Mouse (Mus musculus) stomach, embryonic 16.5 days (tissue): ENCODE measurements around the gene Asb17. TPM values are rescaled to one million over a fixed set of nuclear protein-coding genes. Genes with fewer than 3 reads are reported as not detected.

ENCODE experiments used
- ATAC-seq: fragments of 200-750 bp; cut with Nextera tagmentation; 2 replicates; pipeline ENCODE4 v1.8.0; 2017; ENCODE audit warnings: moderate number of reproducible peaks, moderate TSS enrichment; ENCODE audit not compliant: insufficient read depth, low FRiP score
- H3K27ac ChIP-seq: fragments of 300-500 bp; sonication (generic); 2 replicates; pipeline ENCODE4 v1.5.1; 2014; ENCODE audit warnings: low read length
- H3K27me3 ChIP-seq: fragments of 300-500 bp; sonication (generic); 2 replicates; pipeline ENCODE4 v1.6.1; 2014; ENCODE audit warnings: low read length, control low read depth, mixed read lengths; ENCODE audit not compliant: control insufficient read depth, insufficient read depth
- H3K36me3 ChIP-seq: fragments of 300-500 bp; sonication (generic); 2 replicates; pipeline ENCODE4 v1.6.1; 2014; ENCODE audit warnings: low read length; ENCODE audit not compliant: control insufficient read depth, insufficient read depth
- H3K4me1 ChIP-seq: fragments of 300-500 bp; sonication (generic); 2 replicates; pipeline ENCODE4 v1.6.1; 2014; ENCODE audit warnings: low read length, control low read depth, mixed read lengths; ENCODE audit not compliant: control insufficient read depth, insufficient read depth
- H3K4me2 ChIP-seq: fragments of 300-500 bp; sonication (generic); 2 replicates; pipeline ENCODE4 v1.6.1; 2014; ENCODE audit warnings: low read depth, low read length, mixed read lengths
- H3K4me3 ChIP-seq: fragments of 300-500 bp; sonication (generic); replicated peaks from 2 replicates; pipeline ENCODE4 v1.5.1; 2014; ENCODE audit warnings: mild to moderate bottlenecking, low read length
- H3K9ac ChIP-seq: fragments of 300-500 bp; sonication (generic); 2 replicates; pipeline ENCODE4 v1.6.1; 2014; ENCODE audit warnings: low read length
- H3K9me3 ChIP-seq: fragments of 300-500 bp; sonication (generic); replicated peaks from 2 replicates; pipeline ENCODE4 v1.6.1; 2016; ENCODE audit warnings: low read length, control low read depth; ENCODE audit not compliant: control insufficient read depth
- WGBS: fragments of 180-500 bp; shearing (Covaris S2); extraction: QIAGEN DNeasy Blood & Tissue Kit; methylation state at CpG from one replicate; pipeline ENCODE4 v1.1.7; 2014; 5-methylcytosine and 5-hydroxymethylcytosine counted together
- polyA plus RNA-seq: library from polyadenylated mRNA; unstranded; fragments of >200 nt; fragmentation: Nextera tagmentation; extraction: Ambion mirVana; gene quantifications from 2 replicates; pipeline ENCODE4 v1.2.1, GENCODE M21; 2015

The Asb17 gene
- polyA plus RNA-seq, 1 experiment from 2014 or later: 0.74 TPM

DNA sequence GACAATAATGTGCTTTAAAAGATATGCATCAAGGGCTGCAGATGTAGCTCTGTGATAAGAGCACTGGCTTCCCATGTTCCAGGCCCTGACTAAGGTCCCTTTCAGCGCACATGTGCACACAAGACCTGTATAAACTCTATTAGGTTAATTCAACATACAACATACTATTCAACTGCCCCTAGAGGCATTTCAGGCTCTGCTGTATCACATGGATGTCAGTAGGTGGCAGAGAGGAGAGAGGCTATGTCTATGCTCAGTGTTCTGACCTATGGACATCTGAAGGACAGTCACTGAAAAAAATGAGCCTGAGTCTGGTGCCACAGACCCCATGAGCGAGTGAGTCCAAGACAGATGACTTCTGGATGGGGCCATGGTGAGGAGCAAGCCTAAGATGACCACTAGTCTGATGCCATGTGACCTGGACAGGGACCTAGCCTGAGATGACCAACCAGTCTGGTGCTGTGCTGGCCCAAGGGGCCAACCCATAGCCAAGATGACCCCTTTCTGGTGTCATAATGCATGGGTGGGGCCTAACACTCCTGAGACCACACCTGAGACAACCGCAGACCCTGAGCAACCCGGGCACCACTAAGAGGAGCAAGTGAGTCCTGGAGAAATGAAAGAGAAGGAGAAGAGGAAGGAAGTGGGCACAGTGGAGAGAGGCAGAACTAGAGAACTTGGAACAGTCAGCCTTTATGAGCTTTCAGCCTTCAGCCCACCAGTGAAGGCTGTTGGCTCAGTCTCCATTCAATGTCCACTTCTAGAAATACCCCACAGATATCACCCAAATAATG lies 20.8 kb downstream of the Asb17 start:
- 78% methylated on average over 4 of the region's 4 CpGs for WGBS
- no peak; the same call in 1 of the 2 replicates for ATAC-seq
- Histone ChIP-seq H3K4me1 (no peaks in the 10 kb centered on the region), H3K9me3 (no peaks in the 10 kb centered on the region), H3K4me3 (no peak overlapping the region), H3K36me3 (no peaks in the 10 kb centered on the region), H3K27me3 (no peaks in the 10 kb centered on the region), H3K27ac (no peak overlapping the region), H3K9ac (no peak overlapping the region), H3K4me2 (no peak overlapping the region)

DNA sequence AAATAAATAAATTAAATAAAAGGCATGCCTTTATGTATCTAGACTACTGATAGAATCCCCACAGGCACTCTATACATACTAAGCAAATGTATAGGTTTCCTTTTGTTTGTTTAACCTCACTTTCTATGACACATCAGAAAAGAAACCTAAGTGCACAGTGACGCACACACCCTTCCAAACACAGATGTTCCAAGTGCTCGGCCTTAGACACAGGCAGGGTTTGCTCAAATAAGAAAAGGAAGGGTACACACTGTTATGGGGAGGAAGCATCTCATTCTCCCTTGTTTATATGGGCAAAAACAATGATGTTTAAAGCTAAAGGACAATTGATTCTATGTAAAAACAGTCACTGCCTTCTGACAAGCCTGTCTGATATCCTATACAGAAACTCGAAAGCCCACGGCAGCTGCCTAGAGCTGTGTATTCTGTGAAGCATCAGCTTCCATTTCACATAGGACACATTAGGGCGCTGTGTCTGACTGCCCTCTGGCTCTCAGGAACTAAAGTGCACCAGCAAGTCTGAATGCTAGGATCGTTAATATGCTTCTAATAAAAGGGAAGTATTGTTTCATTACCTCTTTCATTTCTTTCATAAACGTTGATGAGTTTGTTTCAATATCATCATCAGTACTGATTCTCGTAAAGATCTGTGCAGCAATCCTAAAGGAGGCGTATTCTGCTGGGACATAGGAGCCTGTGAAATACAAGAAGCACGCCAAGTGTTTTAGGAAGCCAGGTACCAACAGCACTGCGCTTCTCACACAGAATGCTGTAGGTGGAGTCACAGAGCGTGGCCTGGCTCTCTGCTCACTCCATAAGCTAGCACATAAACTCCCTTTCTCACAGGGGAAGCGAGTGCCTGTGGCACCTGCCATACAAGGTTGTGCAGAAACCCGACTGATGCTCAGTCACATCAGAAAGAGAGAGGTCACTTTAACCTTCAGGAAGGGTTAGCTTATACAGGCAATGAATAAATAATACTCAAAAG lies 23.4 kb downstream of the Asb17 start:
- H3K4me1 ChIP-seq: no peaks in the 10 kb centered on the region
- WGBS: 62% methylated on average over 14 of the region's 14 CpGs
- H3K4me3 ChIP-seq: no peak overlapping the region

GRCm38 (mm10) chr3:153871396-153871795 lies 27.4 kb downstream of the Asb17 start:
- ATAC-seq: no peak
- Histone ChIP-seq H3K9me3 (no peaks in the 10 kb centered on the region), H3K4me2 (no peak overlapping the region), H3K36me3 (no peaks in the 10 kb centered on the region), H3K9ac (no peak overlapping the region), H3K4me3 (no peak overlapping the region), H3K27me3 (no peaks in the 10 kb centered on the region), H3K4me1 (no peaks in the 10 kb centered on the region), H3K27ac (no peak overlapping the region)
- WGBS: 88% methylated on average over 5 of the region's 5 CpGs

More for the DNA sequence above, 23.4 kb downstream of the Asb17 start:
- Histone ChIP-seq H3K36me3 (no peaks in the 10 kb centered on the region), H3K9me3 (no peaks in the 10 kb centered on the region), H3K27ac (no peak overlapping the region), H3K9ac (no peak overlapping the region), H3K27me3 (no peaks in the 10 kb centered on the region), H3K4me2 (no peak overlapping the region)
- ATAC-seq: no peak; the same call in 1 of the 2 replicates

DNA sequence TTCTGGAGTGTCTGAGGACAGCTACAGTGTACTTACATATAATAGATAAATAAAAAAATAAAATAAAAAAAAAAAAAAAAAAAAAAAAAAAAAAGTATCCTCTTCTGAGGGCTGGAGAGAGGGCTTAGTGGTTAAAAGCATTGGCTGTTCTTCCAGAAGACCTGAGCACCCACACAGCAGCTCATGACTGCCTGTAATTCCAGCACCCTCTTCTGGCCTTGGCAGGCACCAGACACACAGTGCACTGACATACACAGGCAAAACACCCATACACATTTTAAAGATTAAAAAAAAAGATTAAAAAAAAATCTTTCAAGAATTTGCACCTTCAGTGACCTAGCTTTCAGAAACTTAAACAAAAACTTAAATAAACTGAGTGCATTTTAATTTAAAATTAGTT lies 42.3 kb downstream of the Asb17 start:
- H3K4me3 ChIP-seq: no peak overlapping the region
- no peak for ATAC-seq

GRCm38 (mm10) chr3:153888141-153888540 lies 44.1 kb downstream of the Asb17 start:
- Histone ChIP-seq H3K27ac (no peak overlapping the region), H3K27me3 (no peaks in the 10 kb centered on the region), H3K4me3 (no peak overlapping the region), H3K9me3 (no peaks in the 10 kb centered on the region), H3K9ac (no peak overlapping the region), H3K4me2 (no peak overlapping the region), H3K4me1 (no peaks in the 10 kb centered on the region), H3K36me3 (no peaks in the 10 kb centered on the region)
- WGBS: 64% methylated on average over 6 of the region's 6 CpGs
- ATAC-seq: no peak

More for the DNA sequence above, 42.3 kb downstream of the Asb17 start:
- Histone ChIP-seq H3K36me3 (no peaks in the 10 kb centered on the region), H3K9ac (no peak overlapping the region), H3K27me3 (no peaks in the 10 kb centered on the region), H3K27ac (no peak overlapping the region), H3K9me3 (no peaks in the 10 kb centered on the region), H3K4me2 (no peak overlapping the region), H3K4me1 (no peaks in the 10 kb centered on the region)

GRCm38 (mm10) chr3:153889188-153889781 lies 45.3 kb downstream of the Asb17 start:
- H3K36me3 ChIP-seq: no peaks in the 10 kb centered on the region
- no peak overlapping the region for H3K4me2 ChIP-seq
- H3K4me3 ChIP-seq: no peak overlapping the region
- WGBS: 76% methylated on average over 7 of the region's 8 CpGs
- H3K9ac ChIP-seq: no peak overlapping the region
- no peak for ATAC-seq
- no peaks in the 10 kb centered on the region for H3K27me3 ChIP-seq
- no peaks in the 10 kb centered on the region for H3K9me3 ChIP-seq
- H3K4me1 ChIP-seq: no peaks in the 10 kb centered on the region
- no peak overlapping the region for H3K27ac ChIP-seq

DNA sequence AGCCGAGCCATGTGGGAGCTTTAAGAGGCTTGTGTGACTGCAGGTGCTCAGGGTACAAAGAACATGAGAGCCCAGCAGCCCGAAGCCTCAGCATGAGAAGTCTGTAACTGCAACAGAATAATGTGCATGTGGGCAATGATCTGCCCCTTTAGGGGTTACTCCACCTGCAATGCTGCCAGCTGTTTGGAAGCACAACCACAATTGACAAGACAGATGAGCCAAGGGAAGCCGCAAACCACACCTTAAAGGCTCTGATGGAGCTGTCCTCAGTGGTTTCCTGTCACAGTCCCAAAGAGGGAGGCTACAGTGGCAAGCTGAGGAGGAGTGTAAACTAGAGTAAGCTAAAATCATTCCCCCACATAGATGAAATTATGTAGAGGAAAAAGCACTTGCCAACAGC lies 51.4 kb downstream of the Asb17 start:
- no peak for ATAC-seq
- Histone ChIP-seq H3K36me3 (no peaks in the 10 kb centered on the region), H3K27me3 (no peaks in the 10 kb centered on the region), H3K4me3 (no peak overlapping the region), H3K27ac (no peak overlapping the region), H3K4me1 (no peaks in the 10 kb centered on the region), H3K4me2 (no peak overlapping the region), H3K9me3 (no peaks in the 10 kb centered on the region), H3K9ac (no peak overlapping the region)
- WGBS: 81% methylated on average over 3 of the region's 3 CpGs

GRCm38 (mm10) chr3:153897216-153897615 lies 53.2 kb downstream of the Asb17 start:
- no peaks in the 10 kb centered on the region for H3K27me3 ChIP-seq
- no peak for ATAC-seq
- H3K4me2 ChIP-seq: no peak overlapping the region
- no peaks in the 10 kb centered on the region for H3K36me3 ChIP-seq
- no peaks in the 10 kb centered on the region for H3K9me3 ChIP-seq
- H3K4me3 ChIP-seq: no peak overlapping the region
- no peaks in the 10 kb centered on the region for H3K4me1 ChIP-seq
- no peak overlapping the region for H3K27ac ChIP-seq
- H3K9ac ChIP-seq: no peak overlapping the region
- WGBS: 48% methylated on average over 6 of the region's 6 CpGs

GRCm38 (mm10) chr3:153901904-153902303 lies 57.9 kb downstream of the Asb17 start:
- no peak for ATAC-seq
- Histone ChIP-seq H3K4me2 (no peak overlapping the region), H3K36me3 (peaks cover 29% of the 10 kb centered on the region), H3K4me3 (no peak overlapping the region), H3K9me3 (no peaks in the 10 kb centered on the region), H3K4me1 (no peaks in the 10 kb centered on the region), H3K27ac (no peak overlapping the region), H3K9ac (no peak overlapping the region), H3K27me3 (no peaks in the 10 kb centered on the region)
- 67% methylated on average over 1 of the region's 1 CpGs for WGBS
